Mouse (Mus musculus): ENCODE measurements around the gene 1700086D15Rik. TPM values are rescaled to one million over a fixed set of nuclear protein-coding genes. Genes with fewer than 3 reads are reported as not detected.

The 1700086D15Rik gene
- polyA plus RNA-seq, 1 experiment from 2014 or later = 0.32 TPM

DNA sequence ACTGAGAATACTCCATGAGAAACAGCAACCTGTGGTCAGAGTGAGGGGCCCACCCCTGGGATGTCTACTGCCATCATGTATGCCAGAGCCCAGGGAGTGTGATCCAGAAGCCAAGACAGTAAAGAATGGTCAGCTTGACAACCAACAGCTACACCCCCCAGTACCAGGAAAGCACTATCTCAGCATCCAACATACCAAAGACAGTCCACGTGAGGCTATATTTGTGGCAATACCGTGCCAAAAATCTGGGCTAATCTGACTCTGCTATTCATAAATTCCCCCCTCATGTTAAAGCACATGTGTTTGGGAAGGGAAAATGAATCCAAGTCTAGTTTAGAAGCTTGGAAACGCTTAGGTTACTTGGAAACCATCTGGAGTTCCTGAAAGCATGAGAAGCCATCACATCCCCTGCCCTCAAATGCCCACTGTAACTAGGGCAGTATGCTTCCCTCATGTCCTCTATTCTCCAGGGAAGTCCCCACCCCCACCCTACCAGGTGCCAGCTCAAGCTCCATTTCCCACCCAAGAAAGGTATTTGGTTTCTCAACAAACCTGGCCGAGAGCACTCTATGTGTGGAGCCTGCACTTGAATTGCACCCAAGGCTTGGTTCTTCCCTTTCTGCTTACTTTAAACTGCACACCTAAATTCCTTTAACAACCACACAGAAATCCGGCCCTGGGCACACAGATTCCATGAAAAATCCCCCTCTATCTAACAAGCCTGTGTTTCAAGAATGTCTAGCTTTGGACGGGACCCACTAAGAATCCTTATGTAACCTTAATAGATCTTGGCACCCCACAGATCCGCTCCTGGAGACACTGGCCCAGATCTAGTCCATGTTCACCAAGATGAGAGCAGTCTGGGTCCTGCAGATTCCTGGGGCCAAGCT, 1.5 kb upstream of the 1700086D15Rik start:
- Histone ChIP-seq H3K27ac (ENCODE audit: low read length) (peak overlapping the region; percentile 88), H3K27me3 (replicated peaks; ENCODE audit: insufficient read depth, low read length) (no peaks in the 10 kb centered on the region), H3K4me2 (replicated peaks; ENCODE audit: low read depth, low read length) (peak overlapping the region; percentile 89), H3K4me3 (ENCODE audit: low read depth, low read length) (peak overlapping the region; percentile 71), H3K4me1 (ENCODE audit: insufficient read depth, low read depth, low read length) (0 out of 2 replicates have a peak, but pooled peaks cover 5% of the 10 kb centered on the region), H3K36me3 (ENCODE audit: insufficient read depth, low read length) (no peaks in the 10 kb centered on the region), H3K9ac (replicated peaks; ENCODE audit: low read depth) (peak overlapping the region; percentile 63; the same call in 1 of the 2 replicates), H3K9me3 (ENCODE audit: low read length) (no peaks in the 10 kb centered on the region)
- WGBS = 47% methylated on average over 7 of the region's 7 CpGs
- TF ChIP-seq EP300 (IDR thresholded peaks at IDR 0.05) (peak; percentile 56), CTCF (IDR thresholded peaks at IDR 0.05) (no peak)
- peak; percentile 92 for ATAC-seq
- DNase-seq (ENCODE audit: low spot score) = peak; percentile 89

DNA sequence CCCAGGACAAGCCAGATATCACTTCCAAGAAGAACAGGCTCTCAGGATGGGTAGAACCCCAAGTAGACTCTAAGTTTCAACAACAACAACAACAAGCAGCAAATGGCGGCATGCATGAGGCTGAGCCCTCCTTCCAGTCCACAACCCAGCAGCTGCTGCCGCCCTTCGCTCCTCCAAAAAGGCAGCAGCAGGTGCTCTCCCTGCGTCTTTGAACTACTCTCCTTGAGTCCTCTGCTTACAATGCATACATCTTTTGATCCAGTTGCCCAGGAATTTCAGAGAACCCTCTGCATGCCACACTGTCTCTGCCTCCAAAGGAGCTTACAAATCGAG, 1.1 kb downstream of the 1700086D15Rik start:
- no peak overlapping the region for H3K27ac ChIP-seq (ENCODE audit: low read length)
- no peak overlapping the region for H3K4me2 ChIP-seq (replicated peaks; ENCODE audit: low read depth, low read length)
- no peaks in the 10 kb centered on the region for H3K36me3 ChIP-seq (ENCODE audit: insufficient read depth, low read length)
- H3K4me3 ChIP-seq (ENCODE audit: low read depth, low read length) = no peak overlapping the region
- WGBS = 93% methylated on average over 5 of the region's 5 CpGs
- H3K9me3 ChIP-seq (ENCODE audit: low read length) = no peaks in the 10 kb centered on the region
- no peak for ATAC-seq
- H3K27me3 ChIP-seq (replicated peaks; ENCODE audit: insufficient read depth, low read length) = no peaks in the 10 kb centered on the region
- no peak overlapping the region for H3K9ac ChIP-seq (replicated peaks; ENCODE audit: low read depth)
- DNase-seq (ENCODE audit: low spot score) = no peak
- H3K4me1 ChIP-seq (ENCODE audit: insufficient read depth, low read depth, low read length) = peaks cover 5% of the 10 kb centered on the region; the same call in 1 of the 2 replicates
- no peak for TF ChIP-seq EP300 (IDR thresholded peaks at IDR 0.05)
- TF ChIP-seq CTCF (IDR thresholded peaks at IDR 0.05) = no peak

DNA sequence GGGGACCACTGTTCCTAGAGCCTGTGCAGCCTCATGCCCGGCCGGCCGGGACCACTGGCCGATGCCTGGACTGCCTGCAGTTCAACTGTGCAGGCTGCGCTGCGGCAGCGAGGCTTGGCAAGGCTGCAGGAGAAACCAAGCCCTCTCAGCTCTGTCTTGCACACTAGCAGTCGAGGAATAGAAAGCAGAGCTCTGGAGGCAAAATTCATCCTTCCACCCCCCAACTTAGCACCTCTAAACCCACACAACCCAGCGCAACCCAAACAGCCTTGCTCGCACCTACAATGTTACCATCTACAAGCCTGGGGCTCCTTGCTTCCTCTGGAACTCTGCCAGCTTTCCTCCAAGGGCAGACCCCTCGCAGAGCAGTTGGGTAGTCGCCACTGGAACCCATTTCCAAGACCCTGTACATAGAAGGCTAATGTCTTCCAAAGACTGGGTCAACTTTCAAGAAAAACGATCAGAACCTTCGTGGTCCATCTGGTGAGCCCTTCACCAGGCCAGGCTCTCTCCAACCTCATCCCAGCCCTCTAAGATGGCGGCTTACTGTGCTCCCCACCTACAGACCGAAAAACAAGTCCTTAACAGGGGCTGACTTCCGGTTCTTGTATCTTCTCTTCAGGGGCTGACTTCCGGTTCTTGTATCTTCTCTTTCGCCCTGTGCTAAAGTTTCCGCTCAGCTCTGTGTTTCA, 1.6 kb downstream of the 1700086D15Rik start:
- Histone ChIP-seq H3K9ac (replicated peaks; ENCODE audit: low read depth) (no peak overlapping the region), H3K4me3 (ENCODE audit: low read depth, low read length) (no peak overlapping the region), H3K4me1 (ENCODE audit: insufficient read depth, low read depth, low read length) (peaks cover 5% of the 10 kb centered on the region; the same call in 1 of the 2 replicates), H3K4me2 (replicated peaks; ENCODE audit: low read depth, low read length) (no peak overlapping the region), H3K9me3 (ENCODE audit: low read length) (no peaks in the 10 kb centered on the region), H3K27ac (ENCODE audit: low read length) (no peak overlapping the region), H3K36me3 (ENCODE audit: insufficient read depth, low read length) (no peaks in the 10 kb centered on the region), H3K27me3 (replicated peaks; ENCODE audit: insufficient read depth, low read length) (no peaks in the 10 kb centered on the region)
- ATAC-seq = no peak
- WGBS = 91% methylated on average over 20 of the region's 20 CpGs
- TF ChIP-seq CTCF (IDR thresholded peaks at IDR 0.05) (no peak), EP300 (IDR thresholded peaks at IDR 0.05) (no peak)
- no peak for DNase-seq (ENCODE audit: low spot score)

DNA sequence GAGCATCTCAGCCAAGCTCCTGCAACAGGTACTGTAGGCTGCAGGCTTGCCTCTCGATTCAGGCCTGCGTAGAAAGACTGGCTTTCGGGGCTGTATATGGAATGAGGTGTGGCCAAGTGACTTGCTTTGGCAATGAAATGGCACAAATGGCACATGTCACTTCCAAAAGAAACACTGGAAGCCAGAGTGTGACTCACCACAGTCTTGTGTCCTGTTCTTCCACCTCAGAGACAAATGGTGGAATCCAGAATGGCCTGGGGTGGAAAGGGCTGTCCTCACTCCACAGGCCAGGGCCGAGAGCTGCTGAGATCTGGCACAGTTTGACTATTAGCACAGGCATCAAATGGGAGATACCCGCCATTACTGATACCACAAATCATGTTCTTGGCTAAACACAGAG, 6.7 kb downstream of the 1700086D15Rik start:
- WGBS = 78% methylated on average over 5 of the region's 5 CpGs
- Histone ChIP-seq H3K9me3 (ENCODE audit: low read length) (no peaks in the 10 kb centered on the region), H3K4me2 (replicated peaks; ENCODE audit: low read depth, low read length) (no peak overlapping the region), H3K27ac (ENCODE audit: low read length) (no peak overlapping the region), H3K4me1 (ENCODE audit: insufficient read depth, low read depth, low read length) (no peaks in the 10 kb centered on the region; the same call in 1 of the 2 replicates), H3K27me3 (replicated peaks; ENCODE audit: insufficient read depth, low read length) (no peaks in the 10 kb centered on the region), H3K4me3 (ENCODE audit: low read depth, low read length) (no peak overlapping the region), H3K9ac (replicated peaks; ENCODE audit: low read depth) (no peak overlapping the region), H3K36me3 (ENCODE audit: insufficient read depth, low read length) (no peaks in the 10 kb centered on the region)
- no peak for DNase-seq (ENCODE audit: low spot score)
- TF ChIP-seq CTCF (IDR thresholded peaks at IDR 0.05) (no peak), EP300 (IDR thresholded peaks at IDR 0.05) (no peak)
- no peak for ATAC-seq

DNA sequence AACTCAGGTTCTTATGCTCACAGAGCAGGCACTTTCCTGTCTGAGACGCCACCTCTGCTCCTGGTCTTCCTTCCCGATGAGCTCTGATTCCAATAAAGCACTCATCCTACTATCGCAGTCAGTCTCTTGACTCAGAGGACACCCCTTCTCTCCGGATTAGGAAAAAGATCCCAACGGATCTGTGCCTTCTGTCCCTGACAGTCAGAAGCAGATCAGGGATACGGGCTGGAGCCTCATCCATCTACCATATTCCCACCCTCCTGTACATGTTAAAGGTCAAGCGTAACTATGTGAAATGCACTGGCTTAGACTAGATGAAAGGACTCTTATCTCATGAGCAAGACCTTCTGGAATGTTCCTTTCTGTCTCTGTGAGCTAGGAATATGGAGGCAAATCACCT, 11.2 kb downstream of the 1700086D15Rik start:
- Histone ChIP-seq H3K4me2 (replicated peaks; ENCODE audit: low read depth, low read length) (no peak overlapping the region), H3K9me3 (ENCODE audit: low read length) (no peaks in the 10 kb centered on the region), H3K4me1 (ENCODE audit: insufficient read depth, low read depth, low read length) (no peaks in the 10 kb centered on the region), H3K36me3 (ENCODE audit: insufficient read depth, low read length) (no peaks in the 10 kb centered on the region), H3K27ac (ENCODE audit: low read length) (no peak overlapping the region), H3K4me3 (ENCODE audit: low read depth, low read length) (no peak overlapping the region), H3K27me3 (replicated peaks; ENCODE audit: insufficient read depth, low read length) (no peaks in the 10 kb centered on the region), H3K9ac (replicated peaks; ENCODE audit: low read depth) (no peak overlapping the region)
- TF ChIP-seq EP300 (IDR thresholded peaks at IDR 0.05) (no peak), CTCF (IDR thresholded peaks at IDR 0.05) (no peak)
- no peak for DNase-seq (ENCODE audit: low spot score)
- 67% methylated on average over 7 of the region's 7 CpGs for WGBS
- no peak for ATAC-seq

DNA sequence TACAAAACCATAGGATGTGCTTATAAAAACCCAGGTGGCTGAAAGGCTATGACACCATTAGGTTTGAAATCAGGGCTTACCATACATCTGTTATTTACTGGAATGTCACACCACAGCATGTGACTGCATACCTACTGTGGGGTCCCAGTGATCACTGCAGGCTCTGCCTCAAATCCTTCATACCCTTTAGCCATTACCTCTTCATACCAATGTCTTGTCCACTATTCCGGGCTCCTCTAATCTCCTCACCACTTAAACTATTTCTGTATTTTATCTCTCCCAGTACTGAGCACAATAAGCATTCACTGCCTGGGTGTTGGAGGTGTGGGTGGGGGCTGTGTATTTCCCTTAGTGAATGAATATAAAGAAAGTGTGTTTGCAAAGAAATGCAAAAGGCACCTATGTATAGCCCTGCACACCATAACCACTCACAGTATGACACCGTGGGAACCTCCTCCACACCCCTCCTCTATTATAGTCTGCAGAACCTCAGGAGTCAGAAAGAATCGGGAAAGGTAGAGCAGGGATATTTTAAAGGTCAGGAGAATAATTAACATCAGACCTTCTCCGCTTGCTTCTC, 16.8 kb downstream of the 1700086D15Rik start:
- H3K27me3 ChIP-seq (replicated peaks; ENCODE audit: insufficient read depth, low read length) = no peaks in the 10 kb centered on the region
- TF ChIP-seq EP300 (IDR thresholded peaks at IDR 0.05) (no peak), CTCF (IDR thresholded peaks at IDR 0.05) (no peak)
- DNase-seq (ENCODE audit: low spot score) (no peak), ATAC-seq (no peak)
- no peak overlapping the region for H3K4me3 ChIP-seq (ENCODE audit: low read depth, low read length)
- no peak overlapping the region for H3K9ac ChIP-seq (replicated peaks; ENCODE audit: low read depth)
- no peaks in the 10 kb centered on the region for H3K36me3 ChIP-seq (ENCODE audit: insufficient read depth, low read length)
- 68% methylated on average over 4 of the region's 4 CpGs for WGBS
- no peaks in the 10 kb centered on the region for H3K4me1 ChIP-seq (ENCODE audit: insufficient read depth, low read depth, low read length)
- no peaks in the 10 kb centered on the region for H3K9me3 ChIP-seq (ENCODE audit: low read length)
- H3K4me2 ChIP-seq (replicated peaks; ENCODE audit: low read depth, low read length) = no peak overlapping the region
- no peak overlapping the region for H3K27ac ChIP-seq (ENCODE audit: low read length)

Measured in lung, postnatal 0 days (tissue).